ENCODE assay signal across 11 mouse cellular contexts in genomic region chr19:53786239-53786638, GRCm38 (mm10).
DNase-seq lines count a peak whose midpoint lies in the region; ATAC-seq and TF ChIP-seq lines count a peak whose summit lies in the region.
"Had no signal": no experiment of that assay in that cellular context is flagged by ENCODE, and none has a peak within 500 bp of the region (broad histone marks: within the 10 kb centered on the region; RNA-seq: fewer than 3 reads in every experiment).

No protein-coding gene starts in this region.

- no peak overlapping the region for H3K4me3 ChIP-seq in kidney, postnatal 0 days (replicated peaks; ENCODE audit: low read depth, low read length)
- H3K4me3 ChIP-seq in embryonic facial prominence, embryonic 15.5 days (replicated peaks), result no peak overlapping the region
- H3K4me3 ChIP-seq: liver, embryonic 15.5 days had no signal

- no peaks in the 10 kb centered on the region for H3K4me1 ChIP-seq in kidney, postnatal 0 days (replicated peaks; ENCODE audit: insufficient read depth, low read length)
- H3K4me1 ChIP-seq in embryonic facial prominence, embryonic 15.5 days, result peaks cover 18% of the 10 kb centered on the region

- no peaks in the 10 kb centered on the region for H3K36me3 ChIP-seq in kidney, postnatal 0 days (ENCODE audit: insufficient read depth, low read length)
- no peaks in the 10 kb centered on the region for H3K36me3 ChIP-seq in embryonic facial prominence, embryonic 15.5 days
- H3K36me3 ChIP-seq: liver, embryonic 15.5 days had no signal

- H3K9me3 ChIP-seq in kidney, postnatal 0 days (replicated peaks; ENCODE audit: low read length), result no peaks in the 10 kb centered on the region
- H3K9me3 ChIP-seq in embryonic facial prominence, embryonic 15.5 days (replicated peaks), result no peaks in the 10 kb centered on the region
- H3K9me3 ChIP-seq: liver, embryonic 15.5 days had no signal

- DNase-seq in frontal cortex, postnatal 25 days (ENCODE audit: low spot score in 2 of 2), result no peak
- DNase-seq in kidney, postnatal 0 days (ENCODE audit: low spot score), result no peak
- DNase-seq in kidney, postnatal 10 days, result no peak
- DNase-seq in Muller cell, postnatal 12 days (ENCODE audit: inconsistent ontology term), result peak; percentile 51
- no peak for DNase-seq in testis, postnatal 10 days (ENCODE audit: low spot score)
- DNase-seq in embryo, embryonic 11 days, result no peak
- DNase-seq: kidney, postnatal 14 days had no signal

- H3K27me3 ChIP-seq in kidney, postnatal 0 days (ENCODE audit: insufficient read depth, low read length), result no peaks in the 10 kb centered on the region
- H3K27me3 ChIP-seq in embryonic facial prominence, embryonic 15.5 days, result no peaks in the 10 kb centered on the region
- H3K27me3 ChIP-seq: liver, embryonic 15.5 days had no signal

- H3K4me2 ChIP-seq in kidney, postnatal 0 days (ENCODE audit: low read length), result no peak overlapping the region
- no peak overlapping the region for H3K4me2 ChIP-seq in embryonic facial prominence, embryonic 15.5 days (replicated peaks)
- H3K4me2 ChIP-seq: liver, embryonic 15.5 days had no signal

- H3K9ac ChIP-seq in kidney, postnatal 0 days (ENCODE audit: low read depth, low read length), result no peak overlapping the region
- H3K9ac ChIP-seq in embryonic facial prominence, embryonic 15.5 days, result no peak overlapping the region
- H3K9ac ChIP-seq: liver, embryonic 15.5 days had no signal

- TF ChIP-seq CTCF in kidney, postnatal 0 days (IDR thresholded peaks at IDR 0.05; ENCODE audit: low read depth), result no peak

- peak overlapping the region; percentile 60; the same call in 1 of the 2 replicates for H3K27ac ChIP-seq in kidney, postnatal 0 days
- H3K27ac ChIP-seq in embryonic facial prominence, embryonic 15.5 days (replicated peaks), result peak overlapping the region; percentile 60
- H3K27ac ChIP-seq: liver, embryonic 15.5 days had no signal

- peak; percentile 75 for ATAC-seq in frontal cortex, adult (ENCODE audit: low TSS enrichment)
- ATAC-seq in kidney, postnatal 0 days (replicated peaks; ENCODE audit: low FRiP score, low read depth), result no peak
- ATAC-seq in embryonic facial prominence, embryonic 15.5 days (ENCODE audit: insufficient number of reproducible peaks, low FRiP score, low TSS enrichment, low read depth), result no peak
- ATAC-seq: activated CD4-positive, CD25-positive, alpha-beta regulatory T cell, adult 4 months had no signal

- WGBS in kidney, postnatal 0 days, result 29% methylated on average over 2 of the region's 2 CpGs
- 37% methylated on average over 2 of the region's 2 CpGs for WGBS in embryonic facial prominence, embryonic 15.5 days
